Mouse (Mus musculus): ENCODE results near the gene Nms. TPM values are rescaled to one million over a fixed set of nuclear protein-coding genes. Genes with fewer than 3 reads are reported as not detected.

Nms gene
- total and polyA plus RNA-seq, 2 experiments: not detected

DNA sequence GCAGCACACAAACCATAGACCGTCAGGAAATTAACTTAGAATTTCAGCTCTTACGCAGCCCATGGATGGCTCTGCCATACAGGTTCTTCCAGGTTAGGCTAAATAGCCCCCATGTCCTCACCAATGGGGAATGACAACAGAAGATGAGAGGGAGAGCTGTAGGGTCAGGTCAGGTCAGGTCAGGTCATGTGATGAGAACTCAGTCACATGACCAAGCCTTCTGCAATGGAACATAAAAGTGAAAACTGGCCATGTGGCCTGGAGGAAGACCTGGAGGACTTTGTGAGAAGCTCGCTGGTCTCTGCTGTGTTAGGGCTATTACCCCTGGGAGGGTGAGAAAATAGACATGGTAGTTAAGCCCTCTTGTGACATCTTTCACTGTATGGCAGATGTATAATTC lies 17.5 kb downstream of the Nms start:
- no peak overlapping the region for H3K27ac ChIP-seq (replicated peaks; ENCODE audit: insufficient read depth, low read depth, low read length)
- no peak for DNase-seq (ENCODE audit: extremely low read depth, low read depth, low spot score)
- no peaks in the 10 kb centered on the region for H3K27me3 ChIP-seq (ENCODE audit: control insufficient read depth, insufficient read depth, low read length)
- H3K79me2 ChIP-seq (ENCODE audit: control insufficient read depth, insufficient read depth, low read length): no peaks in the 10 kb centered on the region
- H3K9ac ChIP-seq (ENCODE audit: low read depth, low read length): no peak overlapping the region
- no peak overlapping the region for H3K4me3 ChIP-seq (ENCODE audit: insufficient read depth, low read depth, low read length)
- H3K4me1 ChIP-seq (ENCODE audit: control insufficient read depth, insufficient read depth, low read length): no peaks in the 10 kb centered on the region
- WGBS: 90% methylated on average over 3 of the region's 3 CpGs
- TF ChIP-seq CTCF (IDR thresholded peaks at IDR 0.05; ENCODE audit: low read depth, low read length): no peak
- TF ChIP-seq POLR2A (IDR thresholded peaks at IDR 0.05; ENCODE audit: extremely low read depth, insufficient read depth, low read length): no peak
- H3K36me3 ChIP-seq (ENCODE audit: control insufficient read depth, insufficient read depth, low read length): no peaks in the 10 kb centered on the region

DNA sequence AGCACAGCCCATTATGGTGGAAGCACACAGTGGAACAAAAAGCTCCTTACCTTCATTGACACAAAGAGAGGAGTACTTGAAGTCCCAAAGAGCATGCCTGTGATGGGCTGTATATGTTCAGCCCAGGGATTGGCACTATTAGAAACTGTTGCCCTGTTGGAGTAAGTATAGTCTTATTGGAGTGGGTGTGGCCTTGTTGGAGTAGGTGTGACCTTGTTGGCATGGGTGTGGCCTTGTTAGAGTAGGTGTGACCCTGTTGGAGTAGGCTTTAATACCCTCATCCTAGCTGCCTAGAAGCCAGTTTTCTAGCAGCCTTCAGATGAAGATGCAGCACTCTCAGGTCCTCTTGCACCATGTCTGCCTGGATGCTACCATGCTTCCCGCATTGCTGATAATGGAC lies 30.2 kb downstream of the Nms start:
- Histone ChIP-seq H3K27me3 (ENCODE audit: control insufficient read depth, insufficient read depth, low read length) (no peaks in the 10 kb centered on the region), H3K36me3 (ENCODE audit: control insufficient read depth, insufficient read depth, low read length) (no peaks in the 10 kb centered on the region), H3K79me2 (ENCODE audit: control insufficient read depth, insufficient read depth, low read length) (no peaks in the 10 kb centered on the region), H3K9ac (ENCODE audit: low read depth, low read length) (no peak overlapping the region), H3K27ac (replicated peaks; ENCODE audit: insufficient read depth, low read depth, low read length) (no peak overlapping the region), H3K4me3 (ENCODE audit: insufficient read depth, low read depth, low read length) (no peak overlapping the region), H3K4me1 (ENCODE audit: control insufficient read depth, insufficient read depth, low read length) (no peaks in the 10 kb centered on the region)
- 93% methylated on average over 1 of the region's 1 CpGs for WGBS
- no peak for TF ChIP-seq POLR2A (IDR thresholded peaks at IDR 0.05; ENCODE audit: extremely low read depth, insufficient read depth, low read length)
- TF ChIP-seq CTCF (IDR thresholded peaks at IDR 0.05; ENCODE audit: low read depth, low read length): no peak
- no peak for DNase-seq (ENCODE audit: extremely low read depth, low read depth, low spot score)

DNA sequence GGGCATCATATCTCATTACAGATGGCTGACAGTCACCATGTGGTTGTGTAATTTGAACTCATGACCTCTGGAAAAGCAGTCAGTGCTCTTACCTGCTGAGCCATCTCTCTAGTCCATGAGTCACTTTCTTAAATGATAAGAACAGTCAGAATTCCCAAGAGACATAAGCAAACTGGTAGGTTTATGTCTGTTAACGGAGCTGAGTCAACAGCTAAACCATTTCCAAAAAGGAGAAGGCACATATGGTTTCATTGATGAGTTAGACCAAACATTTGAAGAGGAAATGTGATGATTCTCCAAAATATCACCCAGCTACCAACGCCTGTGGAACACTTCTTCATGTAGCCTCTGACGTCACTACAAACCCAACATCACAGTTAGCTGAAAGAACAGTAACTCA lies 32.8 kb downstream of the Nms start:
- Histone ChIP-seq H3K4me1 (ENCODE audit: control insufficient read depth, insufficient read depth, low read length) (no peaks in the 10 kb centered on the region), H3K79me2 (ENCODE audit: control insufficient read depth, insufficient read depth, low read length) (no peaks in the 10 kb centered on the region), H3K27ac (replicated peaks; ENCODE audit: insufficient read depth, low read depth, low read length) (no peak overlapping the region), H3K36me3 (ENCODE audit: control insufficient read depth, insufficient read depth, low read length) (no peaks in the 10 kb centered on the region), H3K9ac (ENCODE audit: low read depth, low read length) (no peak overlapping the region), H3K27me3 (ENCODE audit: control insufficient read depth, insufficient read depth, low read length) (no peaks in the 10 kb centered on the region), H3K4me3 (ENCODE audit: insufficient read depth, low read depth, low read length) (no peak overlapping the region)
- WGBS: 77% methylated on average over 3 of the region's 3 CpGs
- TF ChIP-seq POLR2A (IDR thresholded peaks at IDR 0.05; ENCODE audit: extremely low read depth, insufficient read depth, low read length) (no peak), CTCF (IDR thresholded peaks at IDR 0.05; ENCODE audit: low read depth, low read length) (no peak)
- peak; percentile 8 for DNase-seq (ENCODE audit: extremely low read depth, low read depth, low spot score)

DNA sequence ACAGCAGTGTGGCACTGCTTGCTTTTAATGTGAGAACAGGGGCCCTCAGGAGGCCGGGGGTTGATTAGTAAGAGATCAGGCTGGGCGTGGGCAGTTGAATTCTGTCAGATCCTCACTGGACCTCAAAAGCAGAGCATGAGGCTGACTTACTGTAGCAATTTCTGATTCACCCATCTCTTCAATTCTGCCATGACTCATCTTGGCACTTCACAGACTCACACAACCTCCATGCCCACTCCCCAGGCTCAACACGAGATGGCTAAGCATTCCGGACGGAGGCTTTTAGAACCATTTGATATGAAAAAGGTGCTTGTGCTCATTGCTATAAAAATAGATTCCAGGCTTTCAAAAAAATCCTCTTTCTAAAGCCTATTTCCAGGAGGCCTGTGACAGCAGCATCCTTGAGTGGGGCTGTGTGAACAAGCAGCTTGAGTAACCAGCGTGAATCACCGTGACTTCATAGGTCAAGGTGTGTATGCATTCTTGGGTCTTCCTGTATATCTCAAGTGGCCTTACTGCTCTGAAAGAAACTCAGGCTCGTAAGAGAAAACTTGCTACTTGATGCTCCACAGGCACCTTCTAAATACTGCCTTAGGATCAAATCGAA lies 34.1 kb downstream of the Nms start:
- Histone ChIP-seq H3K79me2 (ENCODE audit: control insufficient read depth, insufficient read depth, low read length) (no peaks in the 10 kb centered on the region), H3K9ac (ENCODE audit: low read depth, low read length) (no peak overlapping the region), H3K36me3 (ENCODE audit: control insufficient read depth, insufficient read depth, low read length) (no peaks in the 10 kb centered on the region), H3K4me3 (ENCODE audit: insufficient read depth, low read depth, low read length) (no peak overlapping the region), H3K4me1 (ENCODE audit: control insufficient read depth, insufficient read depth, low read length) (no peaks in the 10 kb centered on the region), H3K27me3 (ENCODE audit: control insufficient read depth, insufficient read depth, low read length) (no peaks in the 10 kb centered on the region), H3K27ac (replicated peaks; ENCODE audit: insufficient read depth, low read depth, low read length) (no peak overlapping the region)
- 90% methylated on average over 9 of the region's 9 CpGs for WGBS
- DNase-seq (ENCODE audit: extremely low read depth, low read depth, low spot score): no peak
- no peak for TF ChIP-seq CTCF (IDR thresholded peaks at IDR 0.05; ENCODE audit: low read depth, low read length)
- no peak for TF ChIP-seq POLR2A (IDR thresholded peaks at IDR 0.05; ENCODE audit: extremely low read depth, insufficient read depth, low read length)

DNA sequence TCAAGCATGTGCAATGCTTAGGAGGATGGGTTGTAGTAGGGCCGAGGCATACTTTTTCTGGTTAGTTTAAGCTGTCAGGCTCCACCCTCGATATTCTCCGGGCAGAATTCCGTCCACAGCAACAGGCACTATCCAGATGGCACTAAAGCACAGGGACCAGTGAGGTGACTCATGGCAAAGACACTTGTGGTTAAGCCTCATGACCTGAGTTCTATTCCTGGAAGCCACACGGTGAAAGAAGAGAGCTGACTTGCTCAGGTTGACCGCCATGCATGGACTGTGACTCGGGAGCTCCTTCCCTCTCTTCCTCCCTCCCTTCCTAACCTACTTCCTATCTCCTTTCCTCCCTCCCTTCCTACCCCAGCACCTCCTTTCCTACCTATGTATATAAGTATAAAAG lies 41.0 kb downstream of the Nms start:
- no peak for TF ChIP-seq CTCF (IDR thresholded peaks at IDR 0.05; ENCODE audit: low read depth, low read length)
- no peak for TF ChIP-seq POLR2A (IDR thresholded peaks at IDR 0.05; ENCODE audit: extremely low read depth, insufficient read depth, low read length)
- WGBS: 87% methylated on average over 7 of the region's 7 CpGs

DNA sequence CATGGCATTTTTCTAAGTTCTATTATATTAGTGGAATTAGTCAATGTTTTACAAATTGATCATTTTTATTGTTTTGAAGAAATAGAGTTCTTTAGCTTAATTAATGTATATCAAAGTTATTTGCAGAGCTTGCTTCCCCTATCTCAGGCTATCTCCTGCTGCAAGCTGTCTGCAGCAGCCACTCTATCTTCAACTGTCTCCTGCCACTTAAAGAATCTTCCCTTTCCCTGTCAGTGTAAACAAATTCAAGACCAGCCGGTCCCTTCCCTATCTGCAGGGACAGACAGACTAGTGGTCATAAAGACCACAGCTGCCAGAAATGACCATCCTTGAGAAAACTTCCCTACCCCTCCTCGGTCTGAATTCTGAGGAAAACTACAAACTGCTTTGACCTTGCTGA lies 44.9 kb downstream of the Nms start:
- 49% methylated on average over 2 of the region's 2 CpGs for WGBS
- Histone ChIP-seq H3K9ac (ENCODE audit: low read depth, low read length) (no peak overlapping the region), H3K27me3 (ENCODE audit: control insufficient read depth, insufficient read depth, low read length) (no peaks in the 10 kb centered on the region), H3K79me2 (ENCODE audit: control insufficient read depth, insufficient read depth, low read length) (peaks cover 6% of the 10 kb centered on the region; the same call in 1 of the 2 replicates), H3K4me1 (ENCODE audit: control insufficient read depth, insufficient read depth, low read length) (peaks cover 7% of the 10 kb centered on the region), H3K4me3 (ENCODE audit: insufficient read depth, low read depth, low read length) (no peak overlapping the region), H3K27ac (replicated peaks; ENCODE audit: insufficient read depth, low read depth, low read length) (no peak overlapping the region), H3K36me3 (ENCODE audit: control insufficient read depth, insufficient read depth, low read length) (no peaks in the 10 kb centered on the region)
- DNase-seq (ENCODE audit: extremely low read depth, low read depth, low spot score): no peak
- TF ChIP-seq POLR2A (IDR thresholded peaks at IDR 0.05; ENCODE audit: extremely low read depth, insufficient read depth, low read length) (no peak), CTCF (IDR thresholded peaks at IDR 0.05; ENCODE audit: low read depth, low read length) (no peak)

More for the DNA sequence above, 41.0 kb downstream of the Nms start:
- no peak overlapping the region for H3K27ac ChIP-seq (replicated peaks; ENCODE audit: insufficient read depth, low read depth, low read length)
- no peaks in the 10 kb centered on the region for H3K27me3 ChIP-seq (ENCODE audit: control insufficient read depth, insufficient read depth, low read length)
- no peak overlapping the region for H3K9ac ChIP-seq (ENCODE audit: low read depth, low read length)
- no peak overlapping the region for H3K4me3 ChIP-seq (ENCODE audit: insufficient read depth, low read depth, low read length)
- H3K4me1 ChIP-seq (ENCODE audit: control insufficient read depth, insufficient read depth, low read length): no peaks in the 10 kb centered on the region
- no peak for DNase-seq (ENCODE audit: extremely low read depth, low read depth, low spot score)
- H3K79me2 ChIP-seq (ENCODE audit: control insufficient read depth, insufficient read depth, low read length): no peaks in the 10 kb centered on the region
- H3K36me3 ChIP-seq (ENCODE audit: control insufficient read depth, insufficient read depth, low read length): no peaks in the 10 kb centered on the region

Measured in liver, adult 2 months (tissue).